Mouse (Mus musculus) E14TG2a.4 (cell line): ENCODE measurements around the gene Zw10.

ENCODE experiments used
- CTCF ChIP-seq: conservative IDR thresholded peaks from 2 replicates; pipeline ENCODE4 v1.5.1; 2014; ENCODE audit warnings: low read length
- POU5F1 ChIP-seq: IDR thresholded peaks from 2 replicates; pipeline ENCODE4 v1.6.1; 2014; ENCODE audit warnings: low read length, borderline replicate concordance

DNA sequence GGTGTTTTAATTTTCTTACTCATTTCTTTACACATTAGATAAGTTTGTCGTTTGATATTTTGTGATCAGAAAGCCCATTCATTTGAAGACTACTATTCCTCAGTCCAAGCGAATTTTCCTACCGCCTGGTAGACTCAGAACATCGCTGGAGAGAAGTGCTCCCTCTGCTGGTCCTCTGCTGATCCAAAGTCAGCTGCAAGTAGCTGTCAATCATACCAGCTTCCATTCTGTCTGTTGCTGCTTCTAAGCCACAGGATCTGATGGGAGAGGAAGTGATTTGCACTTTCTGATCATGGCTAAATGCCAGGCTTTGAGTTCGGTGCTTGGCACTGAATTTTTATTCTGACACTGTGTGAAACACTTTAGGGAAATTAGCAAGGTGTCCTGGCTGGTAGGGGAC is 4.1 kb upstream of the Zw10 start:
- TF ChIP-seq CTCF, result peak; percentile 89
- no peak for TF ChIP-seq POU5F1
